Mouse (Mus musculus): Measurements from ENCODE around the gene Zfp526. TPM values are rescaled to one million over a fixed set of nuclear protein-coding genes. Genes with fewer than 3 reads are reported as not detected.
A peak's percentile ranks its signal among the peaks of the same experiment; 100 is the strongest.

Zfp526 gene
- polyA plus RNA-seq, 1 experiment from 2014 or later, result 3.0 TPM

GRCm38 (mm10) chr7:25237249-25238014 is 16.2 kb downstream of the Zfp526 start, which contains the start of gene Gsk3a:
Gene Gsk3a (minus strand): TSS chr7:25237851.
- peaks cover 42% of the 10 kb centered on the region for H3K36me3 ChIP-seq
- DNase-seq (ENCODE audit: low spot score), result peak; percentile 99
- H3K27ac ChIP-seq, result peak within 1 kb of the TSS; percentile 96
- H3K4me3 ChIP-seq, result peak within 1 kb of the TSS; percentile 97
- under 1% methylated on average over 70 of the region's 76 CpGs for WGBS
- H3K9me3 ChIP-seq, result no peaks in the 10 kb centered on the region
- H3K4me1 ChIP-seq, result peaks cover 32% of the 10 kb centered on the region
- H3K27me3 ChIP-seq (ENCODE audit: insufficient read depth, poor library complexity, severe bottlenecking), result no peaks in the 10 kb centered on the region

DNA sequence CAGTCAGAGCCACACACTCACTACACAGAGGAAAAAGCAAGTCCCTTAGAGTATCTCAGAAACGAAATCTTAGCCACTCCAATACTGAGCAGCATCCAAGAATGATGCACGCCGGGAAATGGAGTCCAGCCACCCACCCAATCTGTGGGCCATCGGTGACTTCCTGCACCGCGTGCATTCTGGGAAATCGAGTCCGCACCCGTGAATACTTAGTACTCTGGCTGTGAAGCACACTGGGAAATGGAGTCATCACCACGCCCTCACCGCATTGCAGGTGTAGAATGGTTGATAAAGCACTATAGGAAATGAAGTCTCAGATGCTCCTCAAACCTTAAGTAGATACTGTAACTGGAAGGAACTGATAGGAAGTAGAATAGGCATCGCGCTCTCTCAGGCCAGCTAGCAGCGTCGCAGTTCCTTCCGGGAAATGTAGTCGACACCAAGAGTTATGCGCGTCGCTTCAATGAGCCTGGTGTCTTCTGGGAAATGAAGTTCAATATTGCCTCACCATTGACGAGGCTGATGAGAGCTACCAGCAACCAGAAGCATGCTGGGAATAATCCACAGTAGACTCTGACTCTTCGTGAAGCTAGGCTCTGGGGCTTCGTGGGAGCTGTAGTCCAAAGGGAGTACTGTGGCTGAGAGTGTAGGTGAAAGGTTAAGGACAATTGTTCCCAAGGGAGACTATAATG is 16.9 kb downstream of the Zfp526 start:
- H3K9me3 ChIP-seq, result no peaks in the 10 kb centered on the region
- WGBS, result under 1% methylated on average over 23 of the region's 23 CpGs
- H3K27me3 ChIP-seq (ENCODE audit: insufficient read depth, poor library complexity, severe bottlenecking), result no peaks in the 10 kb centered on the region
- peak; percentile 99 for DNase-seq (ENCODE audit: low spot score)
- H3K27ac ChIP-seq, result peak overlapping the region; percentile 96
- H3K36me3 ChIP-seq, result peaks cover 42% of the 10 kb centered on the region
- peak overlapping the region; percentile 97 for H3K4me3 ChIP-seq
- peaks cover 30% of the 10 kb centered on the region for H3K4me1 ChIP-seq

DNA sequence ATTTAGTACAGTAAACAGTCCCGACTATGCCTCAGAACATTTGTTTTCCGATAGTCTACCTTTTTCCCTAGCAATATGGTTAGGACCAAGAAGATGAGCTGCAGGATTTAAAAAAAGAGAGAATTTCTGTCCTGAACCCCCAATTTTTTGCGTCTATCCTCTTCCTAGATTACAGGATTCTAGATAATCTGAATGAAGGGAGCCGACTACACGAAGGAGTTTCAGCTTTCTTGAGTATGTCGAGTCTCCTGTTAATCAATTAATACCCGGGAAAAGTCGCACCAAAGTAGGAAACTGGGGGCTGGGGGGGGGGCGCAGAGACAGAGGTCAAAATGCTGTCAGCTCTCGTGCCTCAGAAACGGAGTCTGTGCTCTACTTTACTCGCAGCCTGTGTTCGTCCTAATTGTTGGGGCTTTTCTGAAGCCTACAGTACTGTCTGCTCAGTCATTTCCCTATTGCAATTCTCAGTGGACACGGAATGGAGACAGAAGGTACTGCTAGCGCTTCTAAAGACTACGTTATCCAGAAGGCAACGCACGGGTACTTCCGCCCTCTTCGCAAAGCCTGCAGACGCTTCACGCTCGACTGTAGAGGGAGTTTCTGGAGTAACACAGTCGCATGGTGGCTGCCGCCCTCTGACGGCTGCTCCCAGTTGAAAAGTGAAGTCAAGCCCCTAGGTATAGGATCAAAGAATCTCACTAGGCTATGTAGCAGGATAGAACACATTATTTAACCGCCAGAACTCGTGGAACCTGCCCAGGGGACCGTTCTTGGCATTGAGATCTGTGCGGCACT is 17.8 kb downstream of the Zfp526 start:
- peak overlapping the region; percentile 96 for H3K27ac ChIP-seq
- peaks cover 42% of the 10 kb centered on the region for H3K36me3 ChIP-seq
- H3K4me3 ChIP-seq, result peak overlapping the region; percentile 97
- peaks cover 36% of the 10 kb centered on the region for H3K4me1 ChIP-seq
- 4% methylated on average over 30 of the region's 30 CpGs for WGBS
- no peaks in the 10 kb centered on the region for H3K27me3 ChIP-seq (ENCODE audit: insufficient read depth, poor library complexity, severe bottlenecking)
- no peaks in the 10 kb centered on the region for H3K9me3 ChIP-seq
- DNase-seq (ENCODE audit: low spot score), result peak; percentile 96

- Histone ChIP-seq H3K4me3 (no peak overlapping the region), H3K27me3 (ENCODE audit: insufficient read depth, poor library complexity, severe bottlenecking) (no peaks in the 10 kb centered on the region), H3K9me3 (no peaks in the 10 kb centered on the region), H3K4me1 (peaks cover 52% of the 10 kb centered on the region), H3K27ac (no peak overlapping the region), H3K36me3 (peaks cover 42% of the 10 kb centered on the region)
- no peak for DNase-seq (ENCODE audit: low spot score)
- 52% methylated on average over 7 of the region's 7 CpGs for WGBS
Observed at GRCm38 (mm10) chr7:25240631-25241030, 19.4 kb downstream of the Zfp526 start.

GRCm38 (mm10) chr7:25241062-25241461 is 19.8 kb downstream of the Zfp526 start:
- Histone ChIP-seq H3K36me3 (peaks cover 43% of the 10 kb centered on the region), H3K9me3 (no peaks in the 10 kb centered on the region), H3K4me3 (no peak overlapping the region), H3K4me1 (peaks cover 53% of the 10 kb centered on the region), H3K27ac (peak overlapping the region; percentile 56; the same call in 1 of the 2 replicates), H3K27me3 (ENCODE audit: insufficient read depth, poor library complexity, severe bottlenecking) (no peaks in the 10 kb centered on the region)
- 11% methylated on average over 2 of the region's 2 CpGs for whole genome bisulfite sequencing
- DNase-seq (ENCODE audit: low spot score), result peak; percentile 91

DNA sequence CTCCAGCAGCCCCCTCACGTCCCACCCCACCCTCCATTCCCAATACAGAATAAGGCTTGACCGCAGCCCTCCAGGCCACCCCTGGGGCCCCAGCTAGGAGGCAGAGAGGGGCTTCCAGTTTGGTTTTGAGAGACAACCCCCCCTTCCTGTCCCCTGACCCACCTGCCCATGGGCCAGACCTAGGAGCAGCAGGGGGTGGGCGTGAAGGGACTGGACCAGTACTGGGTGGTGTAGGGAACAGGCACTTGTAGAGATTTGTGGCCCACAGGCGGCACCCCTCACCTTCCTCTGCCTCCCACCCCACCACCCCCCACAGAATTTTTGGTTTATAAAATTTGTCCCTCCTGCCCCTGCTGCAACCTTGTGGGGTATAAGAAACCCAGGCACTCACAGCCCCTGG is 22.1 kb downstream of the Zfp526 start:
- peaks cover 53% of the 10 kb centered on the region for H3K36me3 ChIP-seq
- no peaks in the 10 kb centered on the region for H3K27me3 ChIP-seq (ENCODE audit: insufficient read depth, poor library complexity, severe bottlenecking)
- no peaks in the 10 kb centered on the region for H3K9me3 ChIP-seq
- 90% methylated on average over 4 of the region's 4 CpGs for WGBS
- H3K4me1 ChIP-seq, result peaks cover 67% of the 10 kb centered on the region
- no peak for DNase-seq (ENCODE audit: low spot score)
- H3K4me3 ChIP-seq, result no peak overlapping the region
- H3K27ac ChIP-seq, result no peak overlapping the region

GRCm38 (mm10) chr7:25244562-25245369 is 23.5 kb downstream of the Zfp526 start:
- Histone ChIP-seq H3K27ac (peak overlapping the region; percentile 19), H3K9me3 (no peaks in the 10 kb centered on the region), H3K27me3 (ENCODE audit: insufficient read depth, poor library complexity, severe bottlenecking) (no peaks in the 10 kb centered on the region), H3K4me1 (peaks cover 62% of the 10 kb centered on the region), H3K36me3 (peaks cover 53% of the 10 kb centered on the region), H3K4me3 (no peak overlapping the region)
- 87% methylated on average over 30 of the region's 30 CpGs for WGBS
- no peak for DNase-seq (ENCODE audit: low spot score)

GRCm38 (mm10) chr7:25246079-25246758 is 25.0 kb downstream of the Zfp526 start:
- Histone ChIP-seq H3K9me3 (no peaks in the 10 kb centered on the region), H3K4me3 (peak overlapping the region; percentile 96), H3K36me3 (peaks cover 49% of the 10 kb centered on the region), H3K27ac (peak overlapping the region; percentile 95), H3K4me1 (peaks cover 61% of the 10 kb centered on the region), H3K27me3 (ENCODE audit: insufficient read depth, poor library complexity, severe bottlenecking) (no peaks in the 10 kb centered on the region)
- DNase-seq (ENCODE audit: low spot score), result no peak
- 62% methylated on average over 20 of the region's 20 CpGs for WGBS

DNA sequence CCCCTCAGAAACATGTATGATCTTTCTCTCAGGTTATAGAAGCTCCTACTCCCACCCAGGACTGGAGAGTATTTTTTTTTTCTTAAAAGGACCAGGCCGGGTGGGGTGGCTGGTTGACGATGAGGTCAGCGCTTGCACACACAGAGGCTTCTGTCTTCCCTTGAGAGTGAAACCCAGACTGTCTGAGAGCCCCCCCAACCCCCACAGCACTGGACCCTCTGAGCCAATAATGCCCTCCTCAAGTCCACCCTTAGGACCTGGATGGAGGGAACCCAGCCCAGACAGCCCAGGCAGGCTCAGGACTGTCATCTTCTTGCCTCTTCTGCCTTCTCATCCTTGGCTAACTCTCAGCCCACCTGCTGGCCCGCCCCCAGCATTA is 25.5 kb downstream of the Zfp526 start:
- WGBS, result 48% methylated on average over 4 of the region's 4 CpGs

GRCm38 (mm10) chr7:25247498-25247897 is 26.3 kb downstream of the Zfp526 start:
- H3K27ac ChIP-seq, result peak overlapping the region; percentile 95
- WGBS, result 17% methylated on average over 3 of the region's 3 CpGs
- H3K9me3 ChIP-seq, result no peaks in the 10 kb centered on the region
- no peak for DNase-seq (ENCODE audit: low spot score)
- H3K4me1 ChIP-seq, result peaks cover 67% of the 10 kb centered on the region
- H3K4me3 ChIP-seq, result peak overlapping the region; percentile 96
- peaks cover 46% of the 10 kb centered on the region for H3K36me3 ChIP-seq
- H3K27me3 ChIP-seq (ENCODE audit: insufficient read depth, poor library complexity, severe bottlenecking), result no peaks in the 10 kb centered on the region

More for the DNA sequence above, 25.5 kb downstream of the Zfp526 start:
- H3K27ac ChIP-seq, result peak overlapping the region; percentile 95
- DNase-seq (ENCODE audit: low spot score), result no peak
- peak overlapping the region; percentile 96 for H3K4me3 ChIP-seq
- H3K4me1 ChIP-seq, result peaks cover 63% of the 10 kb centered on the region
- no peaks in the 10 kb centered on the region for H3K27me3 ChIP-seq (ENCODE audit: insufficient read depth, poor library complexity, severe bottlenecking)
- peaks cover 49% of the 10 kb centered on the region for H3K36me3 ChIP-seq
- H3K9me3 ChIP-seq, result no peaks in the 10 kb centered on the region

GRCm38 (mm10) chr7:25248018-25248647 is 26.9 kb downstream of the Zfp526 start:
- WGBS, result 1% methylated on average over 18 of the region's 18 CpGs
- H3K9me3 ChIP-seq, result no peaks in the 10 kb centered on the region
- peak overlapping the region; percentile 96 for H3K4me3 ChIP-seq
- no peaks in the 10 kb centered on the region for H3K27me3 ChIP-seq (ENCODE audit: insufficient read depth, poor library complexity, severe bottlenecking)
- peaks cover 39% of the 10 kb centered on the region for H3K36me3 ChIP-seq
- peak; percentile 86 for DNase-seq (ENCODE audit: low spot score)
- peak overlapping the region; percentile 95 for H3K27ac ChIP-seq
- peaks cover 67% of the 10 kb centered on the region for H3K4me1 ChIP-seq
